Mouse (Mus musculus): ENCODE data around the gene Epb41l1. TPM values are rescaled to one million over a fixed set of nuclear protein-coding genes. Genes with fewer than 3 reads are reported as not detected.
"Not testable (repeated sequence)": the region's sequence is repeated elsewhere in the genome, so short reads cannot be mapped to it uniquely, and the experiment has no call there.

Gene Epb41l1
- 100 to 1,000 TPM; 364 to 365 TPM for total RNA-seq (2021)
- long read RNA-seq, experiment 1, full-length matches to known transcripts: 61 of 167 reads
- long read RNA-seq, experiment 1, partial matches to known transcripts: 62 of 167 reads
- long read RNA-seq, experiment 1, other reads (novel, unspliced or antisense): 44 of 167 reads
- long read RNA-seq, experiment 2, full-length matches to known transcripts: 29 of 116 reads
- long read RNA-seq, experiment 2, partial matches to known transcripts: 15 of 116 reads
- long read RNA-seq, experiment 2, other reads (novel, unspliced or antisense): 72 of 116 reads

- peak in 1 of 2 experiments; percentile 38 for DNase-seq (ENCODE audit: low spot score in 2 of 2)
Observed at GRCm38 (mm10) chr2:156420694-156421380, at the start of gene Epb41l1. TSS of gene Epb41l1 (plus strand) at chr2:156420909.

- DNase-seq (ENCODE audit: low spot score in 2 of 2): no peak
Observed at GRCm38 (mm10) chr2:156376956-156377355, 43.8 kb upstream of the Epb41l1 start.

- peak; percentile 45 to 66 for DNase-seq (ENCODE audit: low spot score in 2 of 2)
Observed at GRCm38 (mm10) chr2:156379929-156380328, 40.8 kb upstream of the Epb41l1 start.

- DNase-seq (ENCODE audit: low spot score in 2 of 2): no peak
Observed at GRCm38 (mm10) chr2:156381350-156381749, 39.4 kb upstream of the Epb41l1 start.

GRCm38 (mm10) chr2:156392461-156393154 is 28.1 kb upstream of the Epb41l1 start:
- DNase-seq (ENCODE audit: low spot score in 2 of 2): peak; percentile 62 to 70

- DNase-seq (ENCODE audit: low spot score in 2 of 2): no peak
Observed at GRCm38 (mm10) chr2:156393155-156393828, 27.4 kb upstream of the Epb41l1 start.

- no peak for DNase-seq (ENCODE audit: low spot score in 2 of 2)
Observed at GRCm38 (mm10) chr2:156394282-156394681, 26.4 kb upstream of the Epb41l1 start.

- no peak for DNase-seq (ENCODE audit: low spot score in 2 of 2)
Observed at GRCm38 (mm10) chr2:156396096-156396495, 24.6 kb upstream of the Epb41l1 start.

- DNase-seq (ENCODE audit: low spot score in 2 of 2): no peak
Observed at GRCm38 (mm10) chr2:156397988-156398387, 22.7 kb upstream of the Epb41l1 start.

GRCm38 (mm10) chr2:156399485-156399884 is 21.2 kb upstream of the Epb41l1 start:
- no peak for DNase-seq (ENCODE audit: low spot score in 2 of 2)

GRCm38 (mm10) chr2:156401331-156401730 is 19.4 kb upstream of the Epb41l1 start:
- peak; percentile 26 to 51 for DNase-seq (ENCODE audit: low spot score in 2 of 2)

GRCm38 (mm10) chr2:156402036-156402435 is 18.7 kb upstream of the Epb41l1 start:
- no peak for DNase-seq (ENCODE audit: low spot score in 2 of 2)

GRCm38 (mm10) chr2:156406987-156407386 is 13.7 kb upstream of the Epb41l1 start:
- DNase-seq (ENCODE audit: low spot score in 2 of 2): no peak

- peak in 1 of 2 experiments; percentile 52 for DNase-seq (ENCODE audit: low spot score in 2 of 2)
Observed at GRCm38 (mm10) chr2:156408168-156408567, 12.5 kb upstream of the Epb41l1 start.

- not testable (repeated sequence) for DNase-seq (ENCODE audit: low spot score in 2 of 2)
Observed at GRCm38 (mm10) chr2:156411348-156411747, 9.4 kb upstream of the Epb41l1 start.

GRCm38 (mm10) chr2:156414996-156415395 is 5.7 kb upstream of the Epb41l1 start:
- no peak for DNase-seq (ENCODE audit: low spot score in 2 of 2)

GRCm38 (mm10) chr2:156415674-156416073 is 5.0 kb upstream of the Epb41l1 start:
- DNase-seq (ENCODE audit: low spot score in 2 of 2): no peak

GRCm38 (mm10) chr2:156417194-156417593 is 3.5 kb upstream of the Epb41l1 start:
- DNase-seq (ENCODE audit: low spot score in 2 of 2): no peak

- DNase-seq (ENCODE audit: low spot score in 2 of 2): no peak
Observed at GRCm38 (mm10) chr2:156418467-156418866, 2.2 kb upstream of the Epb41l1 start.

- no peak for DNase-seq (ENCODE audit: low spot score in 2 of 2)
Observed at GRCm38 (mm10) chr2:156420327-156420693, 399 bp upstream of the Epb41l1 start.

- peak; percentile 68 to 76 for DNase-seq (ENCODE audit: low spot score in 2 of 2)
Observed at GRCm38 (mm10) chr2:156421381-156422110, 837 bp downstream of the Epb41l1 start.

Measured in left cerebral cortex, adult 18-20 months (tissue).